Mouse (Mus musculus): ENCODE results near the gene Rexo1. TPM values are rescaled to one million over a fixed set of nuclear protein-coding genes. Genes with fewer than 3 reads are reported as not detected.

Gene Rexo1
- polyA plus RNA-seq, 1 experiment = 62.7 TPM

GRCm38 (mm10) chr10:80560621-80561020, 739 bp downstream of the Rexo1 start:
- WGBS = under 1% methylated on average over 13 of the region's 13 CpGs
- DNase-seq = no peak
- Histone ChIP-seq H3K4me3 (replicated peaks; ENCODE audit: extremely low read depth, low read depth, low read length) (peak overlapping the region; percentile 85), H3K4me1 (ENCODE audit: control insufficient read depth, insufficient read depth, low read length) (peaks cover 29% of the 10 kb centered on the region)
- no peak for TF ChIP-seq CTCF (IDR thresholded peaks at IDR 0.05; ENCODE audit: insufficient read depth, low read length)
- no peak for TF ChIP-seq POLR2A (IDR thresholded peaks at IDR 0.05; ENCODE audit: borderline replicate concordance, extremely low read depth, low read depth, low read length)

- TF ChIP-seq POLR2A (IDR thresholded peaks at IDR 0.05; ENCODE audit: borderline replicate concordance, extremely low read depth, low read depth, low read length) = no peak
- DNase-seq = no peak
- H3K4me3 ChIP-seq (replicated peaks; ENCODE audit: extremely low read depth, low read depth, low read length) = no peak overlapping the region
- 85% methylated on average over 7 of the region's 7 CpGs for WGBS
- peaks cover 29% of the 10 kb centered on the region for H3K4me1 ChIP-seq (ENCODE audit: control insufficient read depth, insufficient read depth, low read length)
Observed at GRCm38 (mm10) chr10:80559431-80559830, 1.9 kb downstream of the Rexo1 start.

- Histone ChIP-seq H3K4me3 (replicated peaks; ENCODE audit: extremely low read depth, low read depth, low read length) (no peak overlapping the region), H3K4me1 (ENCODE audit: control insufficient read depth, insufficient read depth, low read length) (peaks cover 29% of the 10 kb centered on the region)
- TF ChIP-seq CTCF (IDR thresholded peaks at IDR 0.05; ENCODE audit: insufficient read depth, low read length) = peak; percentile 66
- no peak for TF ChIP-seq POLR2A (IDR thresholded peaks at IDR 0.05; ENCODE audit: borderline replicate concordance, extremely low read depth, low read depth, low read length)
- DNase-seq = peak; percentile 82
- WGBS = 26% methylated on average over 5 of the region's 5 CpGs
Observed at GRCm38 (mm10) chr10:80557346-80557965, 3.9 kb downstream of the Rexo1 start.

- no peak for TF ChIP-seq CTCF (IDR thresholded peaks at IDR 0.05; ENCODE audit: insufficient read depth, low read length)
- TF ChIP-seq POLR2A (IDR thresholded peaks at IDR 0.05; ENCODE audit: borderline replicate concordance, extremely low read depth, low read depth, low read length) = no peak
- DNase-seq = no peak
- Histone ChIP-seq H3K4me3 (replicated peaks; ENCODE audit: extremely low read depth, low read depth, low read length) (no peak overlapping the region), H3K4me1 (ENCODE audit: control insufficient read depth, insufficient read depth, low read length) (peaks cover 15% of the 10 kb centered on the region)
- 83% methylated on average over 6 of the region's 6 CpGs for WGBS
Observed at GRCm38 (mm10) chr10:80553997-80554396, 7.4 kb downstream of the Rexo1 start.

- DNase-seq = no peak
- TF ChIP-seq POLR2A (IDR thresholded peaks at IDR 0.05; ENCODE audit: borderline replicate concordance, extremely low read depth, low read depth, low read length) (no peak), CTCF (IDR thresholded peaks at IDR 0.05; ENCODE audit: insufficient read depth, low read length) (no peak)
- H3K4me1 ChIP-seq (ENCODE audit: control insufficient read depth, insufficient read depth, low read length) = peaks cover 10% of the 10 kb centered on the region
- WGBS = 80% methylated on average over 8 of the region's 8 CpGs
- H3K4me3 ChIP-seq (replicated peaks; ENCODE audit: extremely low read depth, low read depth, low read length) = no peak overlapping the region
Observed at GRCm38 (mm10) chr10:80553575-80553974, 7.8 kb downstream of the Rexo1 start.

GRCm38 (mm10) chr10:80552364-80552763, 9.0 kb downstream of the Rexo1 start:
- TF ChIP-seq CTCF (IDR thresholded peaks at IDR 0.05; ENCODE audit: insufficient read depth, low read length) (no peak), POLR2A (IDR thresholded peaks at IDR 0.05; ENCODE audit: borderline replicate concordance, extremely low read depth, low read depth, low read length) (no peak)
- no peak for DNase-seq
- Histone ChIP-seq H3K4me3 (replicated peaks; ENCODE audit: extremely low read depth, low read depth, low read length) (no peak overlapping the region), H3K4me1 (ENCODE audit: control insufficient read depth, insufficient read depth, low read length) (no peaks in the 10 kb centered on the region)
- WGBS = 55% methylated on average over 9 of the region's 9 CpGs

- TF ChIP-seq POLR2A (IDR thresholded peaks at IDR 0.05; ENCODE audit: borderline replicate concordance, extremely low read depth, low read depth, low read length) (no peak), CTCF (IDR thresholded peaks at IDR 0.05; ENCODE audit: insufficient read depth, low read length) (no peak)
- no peak for DNase-seq
- no peaks in the 10 kb centered on the region for H3K4me1 ChIP-seq (ENCODE audit: control insufficient read depth, insufficient read depth, low read length)
- 80% methylated on average over 21 of the region's 21 CpGs for WGBS
- H3K4me3 ChIP-seq (replicated peaks; ENCODE audit: extremely low read depth, low read depth, low read length) = no peak overlapping the region
Observed at GRCm38 (mm10) chr10:80549279-80549678, 12.1 kb downstream of the Rexo1 start.

- TF ChIP-seq CTCF (IDR thresholded peaks at IDR 0.05; ENCODE audit: insufficient read depth, low read length) (peak; percentile 70), POLR2A (IDR thresholded peaks at IDR 0.05; ENCODE audit: borderline replicate concordance, extremely low read depth, low read depth, low read length) (no peak)
- 76% methylated on average over 10 of the region's 10 CpGs for WGBS
- Histone ChIP-seq H3K4me1 (ENCODE audit: control insufficient read depth, insufficient read depth, low read length) (no peaks in the 10 kb centered on the region), H3K4me3 (replicated peaks; ENCODE audit: extremely low read depth, low read depth, low read length) (no peak overlapping the region)
- peak; percentile 58 for DNase-seq
Observed at GRCm38 (mm10) chr10:80548428-80549006, 12.8 kb downstream of the Rexo1 start.

GRCm38 (mm10) chr10:80547539-80547938, 13.8 kb downstream of the Rexo1 start:
- no peaks in the 10 kb centered on the region for H3K4me1 ChIP-seq (ENCODE audit: control insufficient read depth, insufficient read depth, low read length)
- no peak for DNase-seq
- TF ChIP-seq CTCF (IDR thresholded peaks at IDR 0.05; ENCODE audit: insufficient read depth, low read length) (no peak), POLR2A (IDR thresholded peaks at IDR 0.05; ENCODE audit: borderline replicate concordance, extremely low read depth, low read depth, low read length) (no peak)
- 88% methylated on average over 15 of the region's 15 CpGs for WGBS
- H3K4me3 ChIP-seq (replicated peaks; ENCODE audit: extremely low read depth, low read depth, low read length) = no peak overlapping the region

GRCm38 (mm10) chr10:80546945-80547344, 14.4 kb downstream of the Rexo1 start:
- TF ChIP-seq CTCF (IDR thresholded peaks at IDR 0.05; ENCODE audit: insufficient read depth, low read length) (no peak), POLR2A (IDR thresholded peaks at IDR 0.05; ENCODE audit: borderline replicate concordance, extremely low read depth, low read depth, low read length) (no peak)
- H3K4me3 ChIP-seq (replicated peaks; ENCODE audit: extremely low read depth, low read depth, low read length) = no peak overlapping the region
- WGBS = 94% methylated on average over 4 of the region's 4 CpGs
- DNase-seq = no peak
- H3K4me1 ChIP-seq (ENCODE audit: control insufficient read depth, insufficient read depth, low read length) = no peaks in the 10 kb centered on the region

Measured in lung, adult 2 months (tissue).